Mouse (Mus musculus): ENCODE results near the gene Abcc9.

- TF ChIP-seq CTCF (conservative IDR thresholded peaks at IDR 0.05; ENCODE audit: low read length) (no peak), NANOG (IDR thresholded peaks at IDR 0.05; ENCODE audit: borderline replicate concordance, low read length) (no peak)
Measured at GRCm38 (mm10) chr6:142558772-142559679, 143.1 kb downstream of the Abcc9 start.
